Mouse (Mus musculus): ENCODE measurements around the gene Tmem232. TPM values are rescaled to one million over a fixed set of nuclear protein-coding genes. Genes with fewer than 3 reads are reported as not detected.

Tmem232 gene
- total RNA-seq (2023): not detected in 4 replicates

GRCm38 (mm10) chr17:65540441-65541272 lies at the start of gene Tmem232:
Gene Tmem232 (minus strand): TSS chr17:65540782.

Other genes with a start within 250 kb of the Tmem232 start
- gene Vapa, start 72.8 kb upstream of the Tmem232 start, total RNA-seq (2023): 70.6 to 78.8 TPM (median 74.5 TPM) in 4 replicates
- 0.31 to 0.75 TPM (median 0.55 TPM) in 3 of 4 replicates, not detected in the other for gene Txndc2, start 101.4 kb upstream of the Tmem232 start, total RNA-seq (2023)
- 15.5 to 19.6 TPM (median 19.1 TPM) in 4 replicates for gene Rab31, start 232.0 kb upstream of the Tmem232 start, total RNA-seq (2023)
- 76.2 to 91.7 TPM (median 83.0 TPM) in 4 replicates for gene Ppp4r1, start 241.8 kb upstream of the Tmem232 start, total RNA-seq (2023)